In genomic region chr8:12340946-12341345, GRCm38 (mm10) we compare ENCODE assay signal across 27 mouse cellular contexts. TPM values are rescaled to one million over a fixed set of nuclear protein-coding genes. Genes with fewer than 3 reads are reported as not detected.
DNase-seq lines count a peak whose midpoint lies in the region; ATAC-seq lines count a peak whose summit lies in the region.
"Had no signal": no experiment of that assay in that cellular context is flagged by ENCODE, and none has a peak within 500 bp of the region (broad histone marks: within the 10 kb centered on the region; RNA-seq: fewer than 3 reads in every experiment).

No protein-coding gene starts in this region.

- H3K27me3 ChIP-seq in forebrain, embryonic 13.5 days = peaks cover 78% of the 10 kb centered on the region
- peaks cover 35% of the 10 kb centered on the region for H3K27me3 ChIP-seq in forebrain, embryonic 11.5 days (ENCODE audit: control insufficient read depth, insufficient read depth, low read length)
- peaks cover 13% of the 10 kb centered on the region for H3K27me3 ChIP-seq in megakaryocyte, embryonic 14.5 days (replicated peaks)

- no peak overlapping the region for H3K4me2 ChIP-seq in forebrain, embryonic 13.5 days
- H3K4me2 ChIP-seq in forebrain, embryonic 11.5 days (ENCODE audit: low read depth, low read length, severe bottlenecking) = no peak overlapping the region
- H3K4me2 ChIP-seq: embryonic facial prominence, embryonic 12.5 days; embryonic facial prominence, embryonic 15.5 days; heart, embryonic 12.5 days; heart, embryonic 15.5 days; hindbrain, embryonic 13.5 days had no signal

- H3K27ac ChIP-seq in forebrain, embryonic 13.5 days = no peak overlapping the region; the same call in 1 of the 2 replicates
- no peak overlapping the region for H3K27ac ChIP-seq in forebrain, embryonic 11.5 days (ENCODE audit: low read depth, low read length)
- H3K27ac ChIP-seq: embryonic facial prominence, embryonic 12.5 days; embryonic facial prominence, embryonic 15.5 days; heart, embryonic 15.5 days; hindbrain, embryonic 10.5 days; hindbrain, embryonic 13.5 days had no signal

- ATAC-seq in forebrain, embryonic 13.5 days = peak; percentile 41
- no peak for ATAC-seq in forebrain, embryonic 11.5 days (replicated peaks; ENCODE audit: low FRiP score)
- ATAC-seq in megakaryocyte, adult 5-6 weeks (ENCODE audit: poor library complexity, severe bottlenecking) = no peak
- ATAC-seq: activated CD4-positive, CD25-positive, alpha-beta regulatory T cell, adult 4 months; hindbrain, embryonic 16.5 days had no signal

- H3K9ac ChIP-seq in forebrain, embryonic 13.5 days = no peak overlapping the region
- no peak overlapping the region for H3K9ac ChIP-seq in forebrain, embryonic 11.5 days (ENCODE audit: low read length)
- H3K9ac ChIP-seq: embryonic facial prominence, embryonic 12.5 days; embryonic facial prominence, embryonic 15.5 days; heart, embryonic 12.5 days; heart, embryonic 15.5 days; hindbrain, embryonic 13.5 days had no signal

- H3K9me3 ChIP-seq in forebrain, embryonic 13.5 days (replicated peaks) = no peaks in the 10 kb centered on the region
- H3K9me3 ChIP-seq in forebrain, embryonic 11.5 days (ENCODE audit: control insufficient read depth, low read length) = no peaks in the 10 kb centered on the region
- no peaks in the 10 kb centered on the region for H3K9me3 ChIP-seq in megakaryocyte, embryonic 14.5 days
- H3K9me3 ChIP-seq: embryonic facial prominence, embryonic 12.5 days; embryonic facial prominence, embryonic 15.5 days; heart, embryonic 12.5 days; heart, embryonic 15.5 days; hindbrain, embryonic 10.5 days; hindbrain, embryonic 13.5 days had no signal

- H3K36me3 ChIP-seq in forebrain, embryonic 13.5 days (ENCODE audit: poor library complexity, severe bottlenecking) = no peaks in the 10 kb centered on the region
- no peaks in the 10 kb centered on the region for H3K36me3 ChIP-seq in forebrain, embryonic 11.5 days (ENCODE audit: control insufficient read depth, insufficient read depth, low read length)
- H3K36me3 ChIP-seq in megakaryocyte, embryonic 14.5 days (replicated peaks; ENCODE audit: low read length) = no peaks in the 10 kb centered on the region
- H3K36me3 ChIP-seq: embryonic facial prominence, embryonic 12.5 days; embryonic facial prominence, embryonic 15.5 days; heart, embryonic 12.5 days; heart, embryonic 15.5 days; hindbrain, embryonic 10.5 days; hindbrain, embryonic 13.5 days had no signal

- 87% methylated on average over 5 of the region's 5 CpGs for WGBS in forebrain, embryonic 13.5 days
- WGBS in forebrain, embryonic 11.5 days = 84% methylated on average over 5 of the region's 5 CpGs

- no peak for DNase-seq in forebrain, embryonic 11.5 days (ENCODE audit: low spot score)
- peak; percentile 32 for DNase-seq in layer of hippocampus, adult 11-12 months (ENCODE audit: low spot score)
- DNase-seq in layer of hippocampus, postnatal 14 days (ENCODE audit: low spot score in 2 of 2) = no peak
- DNase-seq in layer of hippocampus, postnatal 36 days = peak; percentile 19 to 34
- DNase-seq in embryo, embryonic 10 days (ENCODE audit: low spot score) = no peak
- DNase-seq: adrenal gland, adult 8-10 months; adrenal gland, postnatal 25 days; cerebellum, adult 18-20 months; cerebellum, adult 9-10 months; cerebellum, postnatal 14 days; gastrocnemius, postnatal 25 days; heart, adult 18-20 months; heart, postnatal 10 days; heart, postnatal 36 days had no signal

- peaks cover 23% of the 10 kb centered on the region for H3K4me1 ChIP-seq in forebrain, embryonic 13.5 days
- peaks cover 2% of the 10 kb centered on the region; the same call in 1 of the 2 replicates for H3K4me1 ChIP-seq in forebrain, embryonic 11.5 days (replicated peaks; ENCODE audit: control insufficient read depth, insufficient read depth, low read length)
- no peaks in the 10 kb centered on the region for H3K4me1 ChIP-seq in megakaryocyte, embryonic 14.5 days
- H3K4me1 ChIP-seq: embryonic facial prominence, embryonic 12.5 days; embryonic facial prominence, embryonic 15.5 days; heart, embryonic 12.5 days; heart, embryonic 15.5 days; hindbrain, embryonic 13.5 days had no signal

- H3K4me3 ChIP-seq in forebrain, embryonic 13.5 days = no peak overlapping the region
- no peak overlapping the region for H3K4me3 ChIP-seq in forebrain, embryonic 11.5 days (ENCODE audit: low read depth, low read length)
- H3K4me3 ChIP-seq in megakaryocyte, embryonic 14.5 days (replicated peaks) = peak overlapping the region; percentile 44
- H3K4me3 ChIP-seq: embryonic facial prominence, embryonic 12.5 days; embryonic facial prominence, embryonic 15.5 days; heart, embryonic 12.5 days; heart, embryonic 15.5 days; hindbrain, embryonic 10.5 days; hindbrain, embryonic 13.5 days had no signal

RNA-seq across cellular contexts. Expression of gene Sox1, which starts 54.1 kb away (rescaled TPM):
- polyA plus RNA-seq in forebrain, embryonic 13.5 days (2015; fragmentation: Nextera tagmentation; extraction: Ambion mirVana) = 7.7 and 8.8 TPM in 2 replicates
- 11.3 and 12.4 TPM in 2 replicates for polyA plus RNA-seq in forebrain, embryonic 11.5 days (2014; fragmentation: Nextera tagmentation; extraction: Ambion mirVana)
- total RNA-seq in layer of hippocampus, postnatal 14 days (2021) = 10 to 100 TPM; 11.0 to 12.7 TPM
- not detected in 2 replicates for polyA plus RNA-seq in megakaryocyte, embryonic 14.5 days (2012; ENCODE audit: insufficient read depth, low replicate concordance)
- total RNA-seq in megakaryocyte, adult 5-6 weeks (2015) = not detected in 2 replicates
- not detected in 2 replicates for total RNA-seq in megakaryocyte, adult 5-6 weeks (2017)
- total RNA-seq in layer of hippocampus, postnatal 36 days (2021) = 1 to 10 TPM; 9.7 to 10.0 TPM
- total RNA-seq: adrenal gland, adult 8-10 months; adrenal gland, postnatal 25 days; gastrocnemius, adult 8-10 months; gastrocnemius, postnatal 25 days; heart, adult 18-20 months; heart, postnatal 10 days; heart, postnatal 36 days had no signal
- polyA plus RNA-seq: activated CD4-positive, CD25-positive, alpha-beta regulatory T cell, adult 4 months; gonadal fat pad, adult 2 months; heart, embryonic 12.5 days; heart, embryonic 15.5 days had no signal

Comparison
In these comparisons a context has a peak if more than half of its experiments do, and no peak if none do; other contexts are left out.
1. DNase-seq: peak in layer of hippocampus, adult 11-12 months (single experiment) and layer of hippocampus, postnatal 36 days (2 of 2); none in forebrain, embryonic 11.5 days (single experiment), layer of hippocampus, postnatal 14 days (0 of 2) and embryo, embryonic 10 days (single experiment).
2. RNA of gene Sox1, which starts 54.1 kb away (total RNA-seq): 11.0 to 12.7 TPM in layer of hippocampus, postnatal 14 days and 9.7 to 10.0 TPM in layer of hippocampus, postnatal 36 days; not detected in megakaryocyte, adult 5-6 weeks; every median in the first group is over 10 times any median in the second.